Mouse (Mus musculus) forebrain, embryonic 11.5 days (tissue): ENCODE measurements around the gene Smbd1. TPM values are rescaled to one million over a fixed set of nuclear protein-coding genes. Genes with fewer than 3 reads are reported as not detected.

Source experiments
- ATAC-seq: fragments of 200-750 bp; cut with Nextera tagmentation; replicated peaks from 2 replicates; pipeline ENCODE4 v1.8.0; 2017; ENCODE audit warnings: moderate TSS enrichment; ENCODE audit not compliant: low FRiP score
- DNase-seq: peaks from one replicate; pipeline ENCODE4 v3.0.0-alpha.2; 2017; ENCODE audit warnings: low spot score
- H3K27ac ChIP-seq: fragments of 300-500 bp; sonication (generic); 2 replicates; pipeline ENCODE4 v1.5.1; 2014; ENCODE audit warnings: low read depth, low read length
- H3K27me3 ChIP-seq: fragments of 300-500 bp; sonication (generic); 2 replicates; pipeline ENCODE4 v1.6.1; 2014; ENCODE audit warnings: mild to moderate bottlenecking, low read length, mixed read lengths; ENCODE audit not compliant: control insufficient read depth, insufficient read depth
- H3K36me3 ChIP-seq: fragments of 300-500 bp; sonication (generic); 2 replicates; pipeline ENCODE4 v1.6.1; 2014; ENCODE audit warnings: mild to moderate bottlenecking, low read length, moderate library complexity, mixed read lengths; ENCODE audit not compliant: control insufficient read depth, insufficient read depth
- H3K4me1 ChIP-seq: fragments of 300-500 bp; sonication (generic); replicated peaks from 2 replicates; pipeline ENCODE4 v1.6.1; 2014; ENCODE audit warnings: low read length, mixed read lengths; ENCODE audit not compliant: control insufficient read depth, insufficient read depth
- H3K4me2 ChIP-seq: fragments of 300-500 bp; sonication (generic); 2 replicates; pipeline ENCODE4 v1.6.1; 2014; ENCODE audit warnings: low read depth, mild to moderate bottlenecking, low read length, moderate library complexity, mixed read lengths; ENCODE audit not compliant: severe bottlenecking
- H3K4me3 ChIP-seq: fragments of 300-500 bp; sonication (generic); 2 replicates; pipeline ENCODE4 v1.5.1; 2014; ENCODE audit warnings: low read depth, low read length
- H3K9ac ChIP-seq: fragments of 300-500 bp; sonication (generic); 2 replicates; pipeline ENCODE4 v1.6.1; 2014; ENCODE audit warnings: low read length
- H3K9me3 ChIP-seq: fragments of 300-500 bp; sonication (generic); 2 replicates; pipeline ENCODE4 v1.6.1; 2016; ENCODE audit warnings: low read length, mixed read lengths; ENCODE audit not compliant: control insufficient read depth
- WGBS: fragments of 180-500 bp; shearing (Covaris S2); extraction: QIAGEN DNeasy Blood & Tissue Kit; methylation state at CpG from one replicate; pipeline ENCODE4 v1.1.7; 2014; 5-methylcytosine and 5-hydroxymethylcytosine counted together
- polyA plus RNA-seq: library from polyadenylated mRNA; unstranded; fragments of >200 nt; fragmentation: Nextera tagmentation; extraction: Ambion mirVana; gene quantifications from 2 replicates; pipeline ENCODE4 v1.2.1, GENCODE M21; 2014

Smbd1 gene
- polyA plus RNA-seq: not detected in 2 replicates

- Histone ChIP-seq H3K27me3 (no peaks in the 10 kb centered on the region), H3K4me3 (no peak within 1 kb of the TSS), H3K27ac (no peak within 1 kb of the TSS), H3K4me1 (no peaks in the 10 kb centered on the region; the same call in 1 of the 2 replicates), H3K36me3 (no peaks in the 10 kb centered on the region), H3K9ac (no peak within 1 kb of the TSS), H3K9me3 (no peaks in the 10 kb centered on the region), H3K4me2 (no peak within 1 kb of the TSS)
- WGBS: 88% methylated on average over 4 of the region's 4 CpGs
- ATAC-seq: no peak
- DNase-seq: no peak
Observed at GRCm38 (mm10) chr16:32810321-32810720, at the start of gene Smbd1. Gene Smbd1 (minus strand): TSS chr16:32810477.

DNA sequence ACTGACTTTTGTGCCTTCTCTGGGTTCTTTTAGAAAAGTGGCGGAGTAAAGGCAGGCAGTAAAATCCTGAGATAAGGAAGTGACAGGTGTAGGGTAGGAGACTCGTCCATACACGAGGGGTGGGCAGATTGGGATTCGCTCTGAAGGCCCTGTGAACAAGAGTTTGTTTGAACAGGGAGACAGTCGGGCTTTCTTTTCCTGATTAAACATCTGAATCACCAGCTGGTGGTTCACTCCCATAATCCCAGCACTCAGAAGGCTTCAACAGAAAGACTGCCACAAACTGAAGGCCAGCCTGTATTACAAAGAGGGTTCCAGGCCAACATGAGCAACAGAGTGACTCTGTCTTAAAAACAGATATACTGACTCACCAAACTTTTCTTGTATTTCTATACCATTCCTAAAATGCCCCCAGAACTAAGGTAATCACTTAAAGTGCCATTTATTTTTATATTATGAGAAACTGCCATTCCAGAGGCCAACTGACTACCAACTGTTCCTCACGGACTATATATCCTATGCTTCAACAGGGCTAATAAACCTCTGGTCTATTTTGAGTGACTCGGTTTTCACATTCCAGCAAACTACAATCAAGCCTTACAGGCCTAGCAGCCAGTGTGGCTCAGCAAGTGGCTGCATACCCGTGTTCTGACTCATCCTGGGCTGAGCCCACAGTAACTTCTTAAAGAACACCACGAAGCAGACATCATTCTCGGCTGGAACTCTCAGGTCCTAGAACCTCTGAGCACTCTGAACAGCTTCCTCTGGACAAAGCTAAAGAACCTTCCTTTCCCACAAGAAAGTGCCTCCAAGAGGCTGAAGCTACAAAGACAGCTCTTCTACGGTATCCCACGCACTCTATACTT lies 48.7 kb upstream of the Smbd1 start:
- H3K36me3 ChIP-seq: no peaks in the 10 kb centered on the region
- 83% methylated on average over 12 of the region's 12 CpGs for WGBS
- ATAC-seq: no peak

DNA sequence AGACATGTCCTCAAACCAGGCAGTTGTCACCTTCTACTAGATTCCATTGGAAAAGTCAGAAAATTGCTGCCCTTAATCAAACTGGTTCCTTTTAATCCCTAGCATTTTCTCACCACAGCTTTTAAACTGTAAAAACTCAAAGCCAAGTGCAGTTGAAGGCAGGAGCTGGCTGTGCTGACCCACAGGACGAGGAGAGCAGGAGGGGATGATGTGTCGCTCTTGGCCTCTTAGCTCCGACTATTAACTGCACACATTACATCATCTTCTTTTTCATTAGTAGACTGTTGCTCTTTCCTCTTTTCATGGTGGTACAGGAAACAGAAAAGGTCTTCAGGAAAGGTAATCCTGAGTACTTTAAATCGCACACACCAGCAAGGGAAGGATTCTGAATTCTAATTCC lies 48.1 kb upstream of the Smbd1 start:
- WGBS: 87% methylated on average over 4 of the region's 4 CpGs
- Histone ChIP-seq H3K9me3 (no peaks in the 10 kb centered on the region), H3K4me1 (no peaks in the 10 kb centered on the region), H3K4me2 (no peak overlapping the region), H3K36me3 (no peaks in the 10 kb centered on the region), H3K27me3 (no peaks in the 10 kb centered on the region), H3K9ac (no peak overlapping the region), H3K27ac (no peak overlapping the region), H3K4me3 (no peak overlapping the region)
- DNase-seq (no peak), ATAC-seq (no peak)

More for the DNA sequence above, 48.7 kb upstream of the Smbd1 start:
- H3K9ac ChIP-seq: no peak overlapping the region
- H3K4me2 ChIP-seq: no peak overlapping the region
- H3K27ac ChIP-seq: no peak overlapping the region
- H3K27me3 ChIP-seq: no peaks in the 10 kb centered on the region
- no peaks in the 10 kb centered on the region for H3K4me1 ChIP-seq
- no peak for DNase-seq
- H3K9me3 ChIP-seq: no peaks in the 10 kb centered on the region
- H3K4me3 ChIP-seq: no peak overlapping the region

DNA sequence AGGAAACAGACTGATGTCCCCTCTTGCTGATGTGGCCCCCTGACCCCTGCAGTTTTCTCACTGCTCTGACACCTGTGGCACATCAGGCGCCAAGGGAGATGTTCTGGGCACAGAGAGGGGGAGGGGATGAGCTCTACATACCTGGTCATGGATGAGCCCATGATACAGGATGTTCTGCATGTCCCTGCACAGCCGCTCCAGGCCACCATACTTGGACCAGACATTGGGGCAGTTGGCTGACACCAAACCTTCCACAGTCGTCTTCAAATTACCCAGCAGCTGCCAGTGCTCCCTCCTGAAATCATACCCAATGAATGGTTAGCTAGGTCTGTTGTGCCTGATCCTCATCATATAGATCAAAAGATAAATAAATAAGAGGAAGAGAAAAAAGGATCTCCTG lies 46.5 kb upstream of the Smbd1 start:
- Histone ChIP-seq H3K27ac (no peak overlapping the region), H3K9ac (no peak overlapping the region), H3K4me3 (no peak overlapping the region), H3K36me3 (no peaks in the 10 kb centered on the region), H3K27me3 (no peaks in the 10 kb centered on the region), H3K4me1 (no peaks in the 10 kb centered on the region), H3K9me3 (no peaks in the 10 kb centered on the region), H3K4me2 (no peak overlapping the region)
- ATAC-seq: no peak
- DNase-seq: no peak
- 92% methylated on average over 3 of the region's 3 CpGs for WGBS

- H3K27ac ChIP-seq: no peak overlapping the region
- no peak overlapping the region for H3K4me2 ChIP-seq
- H3K4me1 ChIP-seq: no peaks in the 10 kb centered on the region
- no peak overlapping the region for H3K9ac ChIP-seq
- H3K4me3 ChIP-seq: no peak overlapping the region
- H3K36me3 ChIP-seq: no peaks in the 10 kb centered on the region; the same call in 1 of the 2 replicates
- ATAC-seq (no peak), DNase-seq (no peak)
- no peaks in the 10 kb centered on the region for H3K9me3 ChIP-seq
- H3K27me3 ChIP-seq: no peaks in the 10 kb centered on the region
- 90% methylated on average over 2 of the region's 2 CpGs for WGBS
Observed at GRCm38 (mm10) chr16:32854050-32854571, 43.8 kb upstream of the Smbd1 start.

DNA sequence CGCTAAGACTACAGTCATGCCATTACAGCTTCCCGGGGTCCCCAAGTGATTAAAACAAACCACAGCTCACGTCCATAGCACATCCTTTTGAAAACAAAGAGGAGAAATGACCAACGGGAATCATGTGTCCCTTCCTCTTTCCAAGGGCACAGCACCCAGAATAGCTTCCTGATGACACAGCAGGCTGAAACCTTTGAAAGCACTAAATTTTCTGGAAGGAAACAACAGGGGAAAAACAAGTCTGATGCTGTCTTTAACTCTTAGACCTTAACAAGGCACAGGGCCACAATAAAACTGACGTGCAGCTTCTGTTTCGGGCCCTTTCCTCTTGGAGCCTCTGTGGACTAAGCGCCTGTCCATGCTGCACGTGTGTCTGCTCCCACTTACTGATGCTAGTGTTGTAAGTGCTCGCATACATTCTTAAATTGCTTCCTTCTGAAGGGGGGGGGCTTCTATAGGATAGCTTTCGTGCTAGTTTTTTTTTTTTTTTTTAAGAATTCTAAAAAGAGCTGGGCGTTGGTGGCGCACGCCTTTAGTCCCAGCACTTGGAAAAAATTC lies 43.3 kb upstream of the Smbd1 start:
- Histone ChIP-seq H3K4me3 (no peak overlapping the region), H3K9me3 (no peaks in the 10 kb centered on the region), H3K27ac (no peak overlapping the region), H3K4me1 (no peaks in the 10 kb centered on the region), H3K4me2 (no peak overlapping the region), H3K36me3 (no peaks in the 10 kb centered on the region; the same call in 1 of the 2 replicates), H3K9ac (no peak overlapping the region), H3K27me3 (no peaks in the 10 kb centered on the region)
- DNase-seq (no peak), ATAC-seq (no peak)
- WGBS: 92% methylated on average over 13 of the region's 13 CpGs

- no peaks in the 10 kb centered on the region for H3K27me3 ChIP-seq
- peaks cover 4% of the 10 kb centered on the region; the same call in 1 of the 2 replicates for H3K36me3 ChIP-seq
- DNase-seq: no peak
- H3K4me2 ChIP-seq: no peak overlapping the region
- H3K4me1 ChIP-seq: no peaks in the 10 kb centered on the region
- no peaks in the 10 kb centered on the region for H3K9me3 ChIP-seq
- ATAC-seq: no peak
- no peak overlapping the region for H3K4me3 ChIP-seq
- no peak overlapping the region for H3K9ac ChIP-seq
- WGBS: 94% methylated on average over 11 of the region's 11 CpGs
- no peak overlapping the region for H3K27ac ChIP-seq
Observed at GRCm38 (mm10) chr16:32849042-32849830, 39.0 kb upstream of the Smbd1 start.

DNA sequence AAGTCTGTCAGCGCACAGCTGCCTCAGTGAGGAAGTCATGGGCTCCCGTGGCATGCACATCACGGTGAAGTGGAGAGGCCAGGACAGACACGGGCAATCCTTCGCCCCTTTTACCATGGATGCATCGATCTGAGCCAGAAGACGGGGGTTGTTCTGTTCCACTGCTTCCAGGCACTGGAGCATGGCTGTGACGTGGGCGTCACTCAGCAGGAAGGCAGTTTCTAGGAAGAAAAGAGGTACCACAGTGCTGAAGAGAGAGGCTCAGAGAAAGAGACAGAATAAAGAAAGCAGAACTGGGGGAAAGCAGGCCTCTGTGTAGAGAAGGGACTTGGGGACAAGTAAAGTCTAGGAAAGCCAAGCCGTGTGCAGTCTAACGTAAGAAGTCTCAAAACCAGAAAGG lies 36.8 kb upstream of the Smbd1 start:
- no peak overlapping the region for H3K4me3 ChIP-seq
- no peaks in the 10 kb centered on the region for H3K4me1 ChIP-seq
- H3K9me3 ChIP-seq: no peaks in the 10 kb centered on the region
- no peak overlapping the region for H3K9ac ChIP-seq
- DNase-seq: no peak
- 91% methylated on average over 11 of the region's 11 CpGs for WGBS
- no peak overlapping the region for H3K4me2 ChIP-seq
- H3K27ac ChIP-seq: no peak overlapping the region
- H3K36me3 ChIP-seq: peaks cover 4% of the 10 kb centered on the region; the same call in 1 of the 2 replicates
- H3K27me3 ChIP-seq: no peaks in the 10 kb centered on the region
- ATAC-seq: no peak
